Mouse (Mus musculus): Measurements from ENCODE around the gene Ccdc124.

Ccdc124 gene

GRCm38 (mm10) chr8:70821992-70822391 is 51.7 kb downstream of the Ccdc124 start:
- DNase-seq (ENCODE audit: low spot score) = no peak

- DNase-seq (ENCODE audit: low spot score) = peak; percentile 57
Observed at GRCm38 (mm10) chr8:70821399-70821962, 52.3 kb downstream of the Ccdc124 start.

DNA sequence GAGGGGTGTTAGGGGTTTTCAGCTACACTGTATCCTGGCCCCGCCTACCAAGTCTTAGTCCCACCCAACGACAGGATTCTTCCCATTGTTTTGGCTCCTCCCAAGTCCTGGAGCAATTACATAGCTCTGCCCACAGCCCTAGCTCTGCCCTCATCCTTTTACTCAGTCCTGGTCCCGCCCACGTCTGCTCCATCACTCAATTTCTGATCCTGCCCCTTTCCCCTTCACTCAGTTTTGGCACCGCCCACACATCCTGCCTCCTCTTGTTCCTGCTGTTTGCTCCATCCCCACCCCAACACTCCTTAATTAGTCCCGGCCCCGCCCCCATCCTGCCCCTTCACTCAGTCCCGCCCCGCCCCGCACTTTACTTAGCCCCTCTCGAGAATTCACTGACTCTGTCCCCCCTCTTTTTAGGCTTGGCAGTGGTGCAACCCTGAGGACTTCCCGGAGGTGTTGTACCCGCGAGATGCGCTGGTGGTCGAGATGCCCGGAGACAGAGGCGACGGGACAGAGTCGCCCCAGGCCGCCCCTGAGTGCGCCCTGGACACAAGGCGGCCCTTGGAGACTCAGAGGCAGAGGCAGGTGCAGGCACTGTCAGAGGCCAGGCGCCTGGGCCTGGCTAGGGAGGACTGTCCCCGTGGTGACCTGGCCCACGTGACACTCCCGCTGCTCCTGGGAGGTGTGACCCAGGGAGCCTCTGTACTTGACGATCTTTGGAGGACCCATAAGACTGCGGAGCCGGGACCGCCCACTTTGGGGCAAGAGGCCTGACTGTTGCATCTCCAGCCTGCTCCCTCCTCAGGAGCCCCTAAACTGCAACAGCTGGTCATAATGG is 53.4 kb downstream of the Ccdc124 start:
- no peak for DNase-seq (ENCODE audit: low spot score)
